Mouse (Mus musculus) megakaryocyte-erythroid progenitor cell, adult 5 weeks (primary cell): Measurements from ENCODE around the gene Lpar6. TPM values are rescaled to one million over a fixed set of nuclear protein-coding genes. Genes with fewer than 3 reads are reported as not detected.

Experiments used
- polyA plus RNA-seq: library from polyadenylated mRNA; stranded (reverse); fragments of >175 nt; gene quantifications from 2 replicates; pipeline ENCODE4 v1.2.3, GENCODE M21; 2012

The Lpar6 gene
- 0.15 and 0.32 TPM in 2 replicates for polyA plus RNA-seq

DNA sequence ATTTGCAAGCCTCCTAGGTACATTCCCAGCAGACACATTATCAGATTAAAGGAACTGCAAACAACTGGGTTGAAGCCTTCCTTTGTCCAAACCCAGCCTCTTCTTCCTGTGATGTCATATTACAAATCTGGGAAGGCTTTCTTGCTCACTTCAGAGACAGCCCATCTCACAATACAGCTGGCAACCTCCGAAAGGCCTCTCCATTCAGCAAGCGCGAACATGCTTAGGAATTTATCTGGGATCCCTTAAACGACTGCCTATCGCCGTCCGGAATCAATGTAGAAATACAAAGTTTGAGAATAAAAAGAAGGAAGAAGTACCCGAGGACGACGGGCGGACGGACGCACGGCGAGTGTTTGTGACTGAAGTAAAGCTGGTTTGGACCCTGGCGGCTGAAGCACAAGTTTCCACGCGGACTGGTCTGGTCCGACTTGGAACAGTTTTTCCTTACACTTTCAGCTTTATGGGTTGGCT is at the start of gene Lpar6:
Gene Lpar6, plus strand, starts transcription at position 48 of the 474 bp plus-strand sequence.

Other genes with a start within 250 kb of the Lpar6 start
- gene Cysltr2, start 188.8 kb upstream of the Lpar6 start, polyA plus RNA-seq: 1.9 and 2.2 TPM in 2 replicates
- gene Rcbtb2, start 114.9 kb upstream of the Lpar6 start, polyA plus RNA-seq: 20.1 and 22.9 TPM in 2 replicates
- gene Rb1, start 87.9 kb downstream of the Lpar6 start, polyA plus RNA-seq: 5.1 and 5.6 TPM in 2 replicates
- gene Itm2b, start 147.4 kb downstream of the Lpar6 start, polyA plus RNA-seq: 346 and 422 TPM in 2 replicates